Mouse (Mus musculus): ENCODE measurements around the gene Mllt1. TPM values are rescaled to one million over a fixed set of nuclear protein-coding genes. Genes with fewer than 3 reads are reported as not detected.

Gene Mllt1
- polyA plus RNA-seq, 1 experiment from 2014 or later = 24.2 TPM

DNA sequence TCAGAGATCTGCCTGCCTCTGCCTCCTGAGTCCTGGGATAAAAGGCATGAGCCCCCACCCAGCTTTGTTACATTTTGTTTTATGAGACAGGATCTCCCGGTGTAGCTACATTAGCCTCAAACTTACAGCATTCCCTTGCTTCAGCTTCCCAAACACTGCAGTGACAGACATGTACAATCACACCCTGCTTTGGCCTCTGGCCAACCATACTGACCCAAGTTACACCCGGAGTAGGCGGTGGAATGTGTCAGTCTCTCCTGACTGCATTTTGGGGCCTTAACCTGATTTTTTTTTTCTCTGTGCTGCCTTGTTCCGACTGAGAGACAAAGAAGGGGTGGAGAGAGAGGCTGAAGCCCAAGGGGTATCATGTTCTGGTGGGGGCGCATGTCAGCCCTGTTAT is 50.9 kb downstream of the Mllt1 start:
- no peak for DNase-seq (ENCODE audit: low spot score)

DNA sequence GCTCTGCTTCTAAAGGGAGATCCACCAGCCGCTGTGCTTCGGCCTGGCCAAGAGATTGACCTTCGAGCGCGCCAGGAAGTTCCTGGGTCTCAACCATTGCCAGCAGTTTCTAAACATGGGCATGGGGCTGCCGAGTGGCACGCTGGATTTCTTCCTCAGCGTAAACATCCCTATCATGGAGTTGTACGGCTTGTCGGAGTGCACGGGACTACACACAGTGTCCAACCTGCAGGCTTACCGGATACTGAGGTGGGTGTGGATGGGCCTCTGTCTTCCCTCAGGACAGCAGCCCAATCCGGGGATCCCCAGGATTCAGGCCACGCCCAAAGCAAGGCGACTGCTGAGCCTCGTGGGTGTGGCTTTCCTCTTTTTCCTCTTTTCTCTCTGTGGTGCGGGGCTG is 51.6 kb downstream of the Mllt1 start:
- DNase-seq (ENCODE audit: low spot score) = no peak

DNA sequence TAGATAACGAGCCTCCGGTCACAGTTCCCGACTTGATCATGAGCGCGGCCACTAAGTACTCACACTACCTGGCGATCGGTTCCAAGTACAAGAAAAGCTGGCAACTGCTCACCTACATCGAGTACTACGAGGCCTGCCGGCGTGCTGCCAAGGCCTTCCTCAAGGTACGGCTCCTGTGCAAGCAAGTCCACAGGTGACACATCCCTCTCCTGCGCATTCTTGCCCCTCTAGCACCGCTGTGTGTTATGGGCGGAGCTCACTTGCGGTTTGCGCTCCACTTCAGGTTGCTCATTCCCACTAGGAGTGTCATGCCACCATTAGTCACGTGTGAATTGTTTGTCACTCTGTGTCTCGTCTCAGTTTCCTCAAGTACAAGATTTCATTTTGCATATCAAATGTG is 57.8 kb downstream of the Mllt1 start:
- DNase-seq (ENCODE audit: low spot score) = no peak

DNA sequence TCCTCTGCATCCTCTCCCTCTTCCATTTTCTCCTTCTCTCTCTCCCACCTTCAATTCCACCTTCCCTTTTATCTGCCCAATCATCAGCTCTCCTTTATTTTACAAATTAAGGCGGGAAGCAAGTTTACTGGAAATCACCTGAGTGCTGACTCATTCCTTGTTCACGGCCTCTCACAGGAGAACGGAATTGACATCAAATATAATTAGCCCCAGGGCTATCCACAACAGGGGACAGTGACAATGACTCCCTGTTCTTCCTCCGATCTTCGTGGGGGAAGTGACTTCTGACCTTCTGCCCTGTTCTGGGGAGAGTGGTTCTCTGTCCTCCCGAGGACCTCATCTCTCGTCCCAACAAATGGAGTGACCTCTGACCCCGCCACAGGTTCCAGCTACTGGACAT is 58.2 kb downstream of the Mllt1 start:
- DNase-seq (ENCODE audit: low spot score) = no peak

DNA sequence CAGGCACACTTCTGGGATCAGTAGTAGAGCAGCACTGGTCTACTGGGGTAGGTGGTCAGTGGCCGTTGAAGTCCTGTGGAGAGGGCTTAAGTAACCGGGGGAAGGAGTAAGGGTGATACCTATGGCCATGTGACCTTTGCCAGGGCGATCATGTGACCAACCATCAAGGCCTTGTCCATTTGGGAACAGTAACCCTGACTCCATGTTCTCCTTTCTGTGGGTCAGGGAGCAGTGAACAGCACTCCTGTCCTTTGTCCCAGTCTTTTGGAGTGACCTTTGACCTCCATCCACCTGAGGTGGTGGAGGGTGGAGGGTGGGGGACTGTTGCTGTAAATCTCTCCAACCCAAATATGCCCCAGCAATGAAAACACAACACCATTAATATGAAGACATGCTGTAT is 58.8 kb downstream of the Mllt1 start:
- DNase-seq (ENCODE audit: low spot score) = no peak

DNA sequence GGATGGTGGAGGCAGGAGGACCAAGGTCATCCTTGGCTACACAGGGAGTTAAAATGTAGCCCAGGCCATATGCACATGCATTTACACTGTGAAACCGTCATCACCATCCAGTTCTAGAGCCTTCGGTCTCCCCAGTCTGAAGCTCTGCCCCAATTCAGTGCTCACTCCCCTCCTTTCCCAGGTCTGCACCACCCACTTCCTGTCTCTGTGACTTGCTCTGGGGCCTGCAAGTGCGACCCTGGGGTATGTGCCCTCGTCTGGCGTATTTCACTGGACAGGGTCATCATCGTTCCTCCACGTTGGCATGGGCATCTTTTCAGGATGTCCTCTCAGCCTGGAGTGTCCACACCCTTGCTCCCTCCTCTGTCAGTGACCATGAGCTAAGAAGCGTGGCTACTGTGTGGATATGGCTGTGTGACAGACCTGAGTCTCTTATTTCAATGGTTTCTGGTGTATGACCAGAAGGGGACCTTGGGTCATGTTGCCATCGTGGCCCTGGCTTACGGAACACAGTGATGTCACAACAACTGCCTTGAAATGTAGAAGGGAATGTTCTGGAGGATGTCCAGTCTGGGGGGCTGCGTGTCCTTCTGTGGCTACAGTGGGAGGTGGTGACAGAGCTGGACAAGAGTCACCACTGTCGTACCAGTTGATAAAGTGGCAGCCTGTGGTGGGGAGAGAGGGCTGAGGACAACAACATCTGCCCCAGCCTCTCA is 60.1 kb downstream of the Mllt1 start, which contains the start of gene 1700061G19Rik:
Gene 1700061G19Rik, plus strand, starts transcription at position 542 of the 716 bp plus-strand sequence.
- DNase-seq (ENCODE audit: low spot score) = no peak

DNA sequence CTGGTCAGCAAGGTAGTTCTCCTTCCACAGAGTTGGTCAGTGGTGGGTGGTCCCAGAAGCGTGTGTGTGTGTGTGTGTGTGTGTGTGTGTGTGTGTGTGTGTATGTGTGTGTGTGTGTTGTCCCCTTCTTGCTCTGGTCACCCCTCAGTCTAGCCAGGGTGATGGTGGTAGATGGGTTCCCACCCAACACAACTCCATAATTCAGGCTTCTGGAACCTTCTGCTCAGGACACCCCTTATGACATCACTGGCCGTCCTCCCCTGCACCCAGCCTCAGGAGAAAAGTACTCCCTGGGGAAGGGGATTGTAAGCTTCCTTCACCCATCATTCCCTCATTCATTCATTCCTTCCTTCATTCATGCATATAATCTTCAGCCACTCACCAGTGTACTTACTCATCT is 61.0 kb downstream of the Mllt1 start, which contains the start of gene Acsbg2:
Gene Acsbg2, minus strand, starts transcription at position 211 of the 400 bp plus-strand sequence.
- no peak for DNase-seq (ENCODE audit: low spot score)

DNA sequence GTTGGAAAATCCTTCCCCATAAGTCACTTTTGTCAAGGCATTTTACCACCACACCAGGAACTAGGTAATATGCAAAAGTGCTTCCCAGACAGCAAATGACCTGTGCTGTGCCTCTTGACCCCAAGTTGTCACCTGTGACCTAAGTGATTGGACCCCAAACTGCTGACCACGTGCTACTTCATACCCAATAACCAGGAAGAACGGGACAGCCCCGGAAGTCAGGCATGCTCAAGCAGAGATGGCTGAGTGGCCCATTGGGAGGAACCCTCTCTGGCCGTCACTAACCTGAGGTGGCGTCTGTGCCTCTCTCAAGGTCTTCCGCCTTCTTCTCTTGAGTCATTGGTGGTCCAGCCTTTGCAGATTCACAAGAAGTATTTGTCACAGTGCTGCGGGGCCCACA is 62.7 kb downstream of the Mllt1 start:
- DNase-seq (ENCODE audit: low spot score) = no peak

DNA sequence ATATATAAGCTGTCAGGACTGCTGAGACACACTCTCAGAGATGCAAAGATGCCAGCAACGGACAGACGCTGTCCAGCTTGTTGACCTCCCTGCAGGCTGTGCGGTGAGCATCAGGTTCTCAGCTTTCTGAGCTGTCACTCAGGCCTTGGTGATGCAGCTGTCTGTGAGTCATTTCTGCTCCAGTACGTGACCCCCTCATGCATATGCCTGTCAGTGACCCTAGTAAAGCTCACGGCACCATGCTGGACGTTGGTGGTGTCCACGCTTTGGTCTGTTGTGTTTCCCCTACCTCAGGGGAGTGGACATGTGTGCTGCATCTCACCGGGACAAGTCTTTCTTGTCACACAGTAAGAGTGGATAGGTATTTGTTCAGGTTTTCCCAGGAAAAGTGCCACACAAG is 63.4 kb downstream of the Mllt1 start:
- DNase-seq (ENCODE audit: low spot score) = no peak

DNA sequence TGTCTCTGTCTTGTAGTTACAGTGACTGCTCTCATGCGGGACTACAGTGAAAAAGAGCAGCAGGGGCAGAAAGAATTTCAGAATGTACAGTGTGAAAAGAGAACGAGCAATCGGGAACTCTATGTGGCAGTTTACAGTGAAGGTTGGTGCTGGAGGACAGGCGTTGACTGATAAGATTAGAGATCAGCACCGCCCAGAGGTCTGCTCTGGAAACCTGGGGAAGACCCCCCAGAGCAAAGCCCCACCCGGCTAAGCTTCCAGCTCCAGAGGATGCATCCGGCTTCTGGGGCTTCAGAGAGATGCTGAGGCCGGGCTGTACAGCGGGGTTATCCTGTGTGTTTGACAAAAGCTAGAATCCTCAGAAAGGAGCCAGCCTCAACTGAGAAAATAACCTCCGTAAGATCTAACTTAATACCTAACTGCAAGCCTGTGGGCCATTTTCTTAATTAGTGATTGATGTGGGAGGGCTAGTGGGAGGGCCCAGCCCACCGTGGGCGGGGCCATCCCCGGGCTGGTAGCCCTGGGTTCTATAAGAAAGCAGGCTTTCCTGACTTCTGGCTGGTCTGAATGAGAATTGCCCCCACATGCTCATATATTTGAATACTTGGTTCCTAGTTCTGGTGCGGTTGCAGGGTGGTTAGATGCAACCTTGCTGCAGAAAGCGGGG is 64.8 kb downstream of the Mllt1 start:
- no peak for DNase-seq (ENCODE audit: low spot score)

DNA sequence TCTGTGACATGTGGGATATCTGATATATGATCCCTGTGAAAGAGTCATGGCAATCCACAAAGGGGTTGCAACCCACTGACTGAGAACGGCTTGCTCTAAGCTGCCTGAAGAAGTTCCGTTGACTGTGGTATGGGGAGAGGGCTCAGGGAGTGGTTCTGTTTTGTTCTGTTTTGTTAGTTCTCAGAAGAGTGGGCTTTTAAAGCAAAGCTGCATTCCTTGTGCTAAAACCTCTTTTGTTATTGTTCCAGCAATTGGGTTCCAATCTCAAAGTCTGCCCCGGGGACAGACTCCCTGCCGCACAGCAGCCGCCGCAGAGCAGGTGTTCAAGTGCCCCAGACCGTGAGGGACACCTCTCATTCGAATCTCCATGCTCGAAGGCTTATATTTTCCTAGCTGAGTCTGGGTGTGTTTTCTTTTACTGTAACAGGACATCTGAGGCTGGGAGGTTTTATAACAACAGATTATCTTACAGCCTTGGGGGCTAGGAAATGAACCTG is 65.7 kb downstream of the Mllt1 start:
- DNase-seq (ENCODE audit: low spot score) = no peak

DNA sequence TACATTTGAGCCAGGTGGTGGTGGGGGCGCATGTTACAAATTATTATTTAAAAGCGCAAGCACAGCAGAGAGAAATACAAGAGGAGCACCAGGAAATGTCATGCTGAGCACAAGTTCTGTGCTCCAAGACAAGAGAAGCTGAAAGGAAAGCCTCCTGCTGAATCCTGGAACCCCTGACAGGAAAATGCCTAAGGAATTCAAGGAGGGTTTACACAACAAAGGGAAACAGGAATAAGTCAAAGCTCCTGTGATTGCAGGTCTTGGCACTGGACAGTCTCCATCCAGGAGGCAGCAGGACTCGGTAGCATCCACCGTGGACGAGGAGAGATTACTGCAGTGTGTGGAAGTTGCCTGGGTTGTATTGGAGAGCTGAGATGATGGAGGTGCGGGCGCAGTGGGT is 69.1 kb downstream of the Mllt1 start:
- no peak for DNase-seq (ENCODE audit: low spot score)

DNA sequence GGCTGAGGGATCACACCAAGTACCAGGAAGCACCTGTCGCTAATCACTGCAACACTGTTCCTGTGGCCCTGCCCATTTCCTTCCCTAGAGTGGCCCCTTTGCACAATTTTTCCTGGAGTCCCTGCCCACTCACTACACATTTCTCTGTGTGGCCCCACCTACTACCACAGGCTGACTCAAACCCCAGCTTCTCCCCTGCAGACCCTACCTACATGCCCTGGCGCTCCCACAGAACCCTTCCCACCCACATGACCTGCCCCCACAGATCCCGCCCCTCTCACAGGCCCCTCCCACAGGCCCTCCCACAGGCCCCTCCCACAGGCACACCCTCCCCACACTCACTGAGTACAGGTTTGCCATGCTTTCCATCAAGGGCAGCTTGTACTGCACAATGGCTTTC is 74.0 kb downstream of the Mllt1 start:
- DNase-seq (ENCODE audit: low spot score) = peak; percentile 34

DNA sequence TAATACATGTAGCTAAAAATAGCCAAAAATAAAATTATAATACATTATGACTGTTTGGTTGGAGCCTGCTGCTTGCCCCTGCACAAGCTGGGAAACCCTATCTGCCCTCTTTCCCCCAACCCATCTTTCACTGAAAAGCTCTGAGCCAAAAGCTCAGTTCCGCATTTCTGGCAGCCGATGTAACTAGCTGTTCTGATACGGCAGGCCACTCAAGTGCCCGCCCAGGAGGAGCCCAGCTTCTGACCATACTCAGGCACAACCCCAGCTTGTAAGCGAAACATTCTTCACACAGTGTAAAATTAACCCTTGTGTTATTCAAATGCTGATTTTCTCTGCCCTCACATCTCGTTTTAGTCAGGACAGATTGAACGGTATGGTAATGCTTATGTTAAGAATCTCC is 76.3 kb downstream of the Mllt1 start:
- no peak for DNase-seq (ENCODE audit: low spot score)

DNA sequence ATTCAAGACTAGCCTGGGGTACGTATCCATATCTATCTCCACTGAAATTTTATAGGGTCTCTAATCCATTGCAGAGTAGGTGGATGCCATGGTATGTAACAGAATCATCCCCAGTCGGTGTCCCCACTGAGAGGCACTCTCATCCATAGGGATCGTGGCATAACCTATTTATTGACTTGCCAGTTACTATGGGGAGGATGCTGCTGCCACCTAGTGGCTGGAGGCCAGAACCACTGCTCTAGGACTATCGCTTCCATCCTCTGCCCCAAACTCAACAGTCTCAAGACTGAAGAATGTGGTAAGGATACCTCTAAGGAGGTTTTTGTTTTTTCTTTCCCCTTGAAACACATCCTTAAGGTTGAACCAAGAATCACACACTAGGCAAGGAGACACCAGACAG is 77.0 kb downstream of the Mllt1 start:
- DNase-seq (ENCODE audit: low spot score) = peak; percentile 73

DNA sequence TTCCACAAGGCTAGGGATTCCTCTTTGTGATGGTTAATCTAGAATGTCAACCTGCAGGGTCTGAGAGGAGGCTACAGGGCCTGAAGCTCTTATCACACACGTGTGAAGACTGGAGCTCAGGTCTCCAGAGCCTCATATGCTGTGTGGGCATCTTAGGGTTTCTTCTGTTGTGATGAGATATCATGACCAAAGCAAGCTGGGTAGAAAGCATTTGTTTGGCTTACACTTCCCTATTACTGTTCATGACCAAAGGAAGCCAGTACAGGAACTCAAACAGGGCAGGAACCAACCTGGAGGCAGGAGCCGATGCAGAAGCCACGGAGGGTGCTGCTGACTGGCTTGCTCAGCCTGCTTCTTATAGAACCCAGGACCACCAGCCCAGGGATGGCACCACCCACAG is 79.8 kb downstream of the Mllt1 start:
- DNase-seq (ENCODE audit: low spot score) = no peak

DNA sequence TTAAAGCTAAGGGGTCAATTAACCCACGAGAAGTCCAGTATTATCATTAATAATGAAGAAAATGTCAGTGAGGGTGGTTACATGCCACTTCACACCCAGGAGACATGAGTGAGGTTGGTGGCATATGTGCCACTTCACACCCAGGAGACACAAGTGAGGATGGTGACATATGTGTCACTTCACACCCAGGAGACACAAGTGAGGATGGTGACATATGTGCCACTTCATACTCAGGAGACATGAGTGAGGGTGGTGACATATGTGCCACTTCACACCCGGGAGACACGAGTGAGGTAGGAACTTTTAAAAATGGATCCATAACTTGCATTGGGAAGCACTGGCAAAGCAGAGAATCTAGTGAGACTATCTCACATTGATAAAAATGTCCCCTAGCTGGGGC is 84.0 kb downstream of the Mllt1 start:
- DNase-seq (ENCODE audit: low spot score) = no peak

DNA sequence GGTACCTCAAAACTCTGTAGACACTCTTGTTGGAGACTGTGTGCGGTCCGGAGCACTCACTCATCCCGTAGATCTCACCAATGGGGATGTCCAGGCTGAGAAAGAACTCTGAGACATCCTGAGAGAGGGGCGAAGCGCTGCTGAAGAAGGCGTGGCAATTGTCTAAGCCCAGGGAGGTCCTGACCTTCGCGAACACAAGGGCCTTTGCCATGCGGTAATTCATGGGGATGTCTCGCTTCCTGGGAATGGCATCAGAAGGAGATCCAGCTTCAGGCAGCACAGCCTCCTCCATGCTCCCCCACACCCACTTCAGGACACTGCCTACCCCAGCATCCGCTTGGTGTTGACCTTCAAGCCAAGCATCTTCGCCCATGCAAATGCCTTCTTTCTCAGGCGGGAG is 85.5 kb downstream of the Mllt1 start:
- DNase-seq (ENCODE audit: low spot score) = no peak

DNA sequence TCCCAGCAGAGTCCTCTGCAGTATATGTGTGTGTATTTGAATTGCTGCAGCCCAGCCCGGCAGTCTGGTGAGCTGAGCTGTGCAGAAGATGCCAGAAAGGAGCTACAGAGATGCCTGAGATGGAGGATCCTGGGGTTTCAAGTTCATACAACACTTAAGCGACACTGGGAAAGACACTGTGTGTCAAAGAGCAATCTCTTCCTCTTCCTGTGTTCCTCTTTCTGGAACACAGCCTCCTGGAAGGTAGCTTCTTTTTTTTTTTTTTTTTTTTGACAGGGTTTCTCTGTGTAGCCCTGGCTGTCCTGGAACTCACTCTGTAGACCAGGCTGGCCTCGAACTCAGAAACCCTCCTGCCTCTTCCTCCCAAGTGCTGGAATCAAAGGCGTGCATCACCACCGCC is 86.4 kb downstream of the Mllt1 start:
- no peak for DNase-seq (ENCODE audit: low spot score)

DNA sequence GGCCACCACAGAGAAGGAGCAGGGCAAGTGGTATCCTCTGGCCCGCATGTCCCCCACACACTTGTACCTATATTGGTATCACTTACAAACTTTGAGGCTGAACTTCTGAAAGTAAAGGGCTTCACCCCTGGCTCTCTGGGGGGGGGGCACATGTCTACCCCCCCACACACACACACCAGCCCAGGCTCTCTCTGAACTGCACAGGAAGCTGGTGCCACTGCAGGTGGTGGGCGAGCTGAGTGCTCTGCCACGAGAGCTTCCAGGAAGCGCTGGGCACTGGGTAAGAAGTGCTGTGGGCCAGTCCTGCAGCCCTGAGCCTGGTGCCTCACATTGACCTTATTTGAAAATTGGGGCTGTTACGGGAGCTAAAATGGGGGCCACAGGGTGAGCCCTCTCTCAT is 91.5 kb downstream of the Mllt1 start:
- peak; percentile 69 for DNase-seq (ENCODE audit: low spot score)
